Mouse (Mus musculus) stomach, embryonic 15.5 days (tissue): ENCODE measurements around the gene Ophn1. TPM values are rescaled to one million over a fixed set of nuclear protein-coding genes. Genes with fewer than 3 reads are reported as not detected.

Experiments
- ATAC-seq: fragments of 200-750 bp; cut with Nextera tagmentation; 2 replicates; pipeline ENCODE4 v1.8.0; 2017; ENCODE audit warnings: low read depth, moderate number of reproducible peaks, moderate TSS enrichment; ENCODE audit not compliant: insufficient read depth, low FRiP score
- H3K27ac ChIP-seq: fragments of 300-500 bp; sonication (generic); 2 replicates; pipeline ENCODE4 v1.5.1; 2015; ENCODE audit warnings: mild to moderate bottlenecking, inconsistent platforms
- H3K27me3 ChIP-seq: fragments of 300-500 bp; sonication (generic); replicated peaks from 2 replicates; pipeline ENCODE4 v1.6.1; 2015; ENCODE audit warnings: inconsistent platforms
- H3K36me3 ChIP-seq: fragments of 300-500 bp; sonication (generic); 2 replicates; pipeline ENCODE4 v1.6.1; 2015; ENCODE audit warnings: inconsistent platforms
- H3K4me1 ChIP-seq: fragments of 300-500 bp; sonication (generic); 2 replicates; pipeline ENCODE4 v1.6.1; 2015; ENCODE audit warnings: inconsistent platforms
- H3K4me2 ChIP-seq: fragments of 300-500 bp; sonication (generic); 2 replicates; pipeline ENCODE4 v1.6.1; 2015; ENCODE audit warnings: mild to moderate bottlenecking, inconsistent platforms
- H3K4me3 ChIP-seq: fragments of 300-500 bp; sonication (generic); replicated peaks from 2 replicates; pipeline ENCODE4 v1.5.1; 2015; ENCODE audit warnings: inconsistent platforms
- H3K9ac ChIP-seq: fragments of 300-500 bp; sonication (generic); 2 replicates; pipeline ENCODE4 v1.6.1; 2015; ENCODE audit warnings: inconsistent platforms
- H3K9me3 ChIP-seq: fragments of 300-500 bp; sonication (generic); 2 replicates; pipeline ENCODE4 v1.6.1; 2016; ENCODE audit warnings: inconsistent platforms
- WGBS: fragments of 180-500 bp; shearing (Covaris S2); methylation state at CpG from one replicate; pipeline ENCODE4 v1.1.7; 2015; 5-methylcytosine and 5-hydroxymethylcytosine counted together
- polyA plus RNA-seq: library from polyadenylated mRNA; unstranded; fragments of >200 nt; fragmentation: Nextera tagmentation; extraction: Ambion mirVana; gene quantifications from 2 replicates; pipeline ENCODE4 v1.2.1, GENCODE M21; 2015

Ophn1 gene
- polyA plus RNA-seq, 1 experiment from 2014 or later: 11.5 TPM

DNA sequence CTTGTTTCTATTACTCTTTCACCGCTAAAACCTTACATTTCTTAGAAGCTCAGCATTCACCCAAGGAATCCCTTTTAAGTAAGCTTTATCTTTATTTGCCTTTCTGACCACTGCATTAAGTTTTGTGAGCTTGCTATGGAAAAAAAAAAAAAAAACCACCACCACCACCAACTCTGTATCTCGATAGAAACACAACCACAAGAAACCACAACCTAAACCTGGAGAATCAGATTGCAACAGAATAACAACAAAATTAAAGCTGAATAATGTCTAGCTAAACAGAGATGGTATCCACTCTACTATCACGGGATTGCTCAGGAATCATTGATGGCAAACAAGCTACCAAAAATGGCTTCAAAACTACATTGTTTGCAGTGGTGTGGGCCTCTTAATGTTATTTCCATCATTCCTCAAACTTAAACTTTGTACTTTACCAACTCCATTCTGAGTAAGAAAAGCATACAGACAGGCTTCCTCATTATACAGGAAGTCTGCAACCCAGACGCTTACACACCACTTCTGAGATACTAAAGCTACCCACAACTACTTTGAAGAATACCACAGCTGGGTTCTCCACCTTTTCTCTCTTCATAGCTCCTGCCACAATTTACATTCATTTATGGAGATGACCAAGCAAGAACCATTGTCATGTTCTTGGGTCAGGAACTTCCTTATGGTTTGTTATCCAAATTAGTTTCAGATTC lies 116.4 kb downstream of the Ophn1 start:
- Histone ChIP-seq H3K27ac (no peak overlapping the region), H3K4me3 (no peak overlapping the region), H3K36me3 (no peaks in the 10 kb centered on the region), H3K9me3 (no peaks in the 10 kb centered on the region), H3K9ac (no peak overlapping the region), H3K4me2 (no peak overlapping the region), H3K4me1 (no peaks in the 10 kb centered on the region), H3K27me3 (no peaks in the 10 kb centered on the region)
- 67% methylated on average over 4 of the region's 4 CpGs for WGBS
- no peak for ATAC-seq

DNA sequence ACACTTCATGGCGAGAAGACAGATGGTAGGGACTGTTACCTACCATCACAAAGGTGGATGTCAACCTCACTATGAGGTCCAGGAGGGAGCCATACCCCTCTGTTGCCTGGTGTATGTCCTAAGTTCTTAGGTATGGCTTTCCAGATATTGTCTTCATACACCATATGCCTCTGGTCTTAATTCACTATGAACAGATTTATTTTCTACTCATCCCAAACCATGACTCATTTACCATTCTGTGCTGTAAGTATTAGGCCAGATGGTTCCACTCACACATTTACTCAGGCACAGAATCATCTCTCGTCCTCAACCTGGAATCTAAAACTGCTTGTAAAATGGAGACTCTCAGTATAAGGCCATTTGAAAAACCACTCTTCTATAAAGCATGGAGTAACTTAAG lies 135.7 kb downstream of the Ophn1 start:
- no peaks in the 10 kb centered on the region for H3K27me3 ChIP-seq
- no peak overlapping the region for H3K9ac ChIP-seq
- H3K27ac ChIP-seq: no peak overlapping the region
- ATAC-seq: no peak
- WGBS: 65% methylated on average over 2 of the region's 2 CpGs
- H3K4me2 ChIP-seq: no peak overlapping the region
- H3K4me1 ChIP-seq: no peaks in the 10 kb centered on the region
- H3K4me3 ChIP-seq: no peak overlapping the region
- H3K9me3 ChIP-seq: no peaks in the 10 kb centered on the region
- H3K36me3 ChIP-seq: no peaks in the 10 kb centered on the region

DNA sequence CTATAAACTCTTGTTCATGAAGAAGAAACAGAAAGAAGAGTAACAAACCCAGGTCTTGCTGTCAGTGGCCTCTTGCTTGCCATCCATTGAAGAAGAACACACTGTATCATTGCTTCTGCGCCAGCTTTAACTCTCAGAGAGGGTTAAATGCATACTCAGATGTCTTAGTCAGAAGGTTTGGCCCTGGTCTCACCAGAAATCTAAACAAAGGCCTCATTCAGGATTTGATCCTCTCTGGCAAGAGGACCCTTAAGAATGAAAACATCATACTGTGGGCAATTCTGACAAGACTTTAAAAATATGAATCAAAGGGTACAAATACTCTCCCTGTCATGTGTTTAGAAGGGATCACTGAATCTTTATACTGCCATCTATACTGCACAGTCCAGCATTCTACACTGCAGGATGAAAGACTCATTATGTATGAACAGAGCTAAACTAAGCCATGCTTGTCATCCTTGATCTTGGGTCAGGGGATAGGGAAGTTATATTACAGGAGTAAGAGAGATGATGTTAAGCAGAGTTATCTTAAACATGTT lies 139.5 kb downstream of the Ophn1 start:
- H3K36me3 ChIP-seq: no peaks in the 10 kb centered on the region
- no peak for ATAC-seq
- H3K9me3 ChIP-seq: no peaks in the 10 kb centered on the region
- H3K27ac ChIP-seq: no peak overlapping the region
- no peak overlapping the region for H3K4me2 ChIP-seq
- no peaks in the 10 kb centered on the region for H3K27me3 ChIP-seq
- no peaks in the 10 kb centered on the region for H3K4me1 ChIP-seq
- H3K4me3 ChIP-seq: no peak overlapping the region
- 75% methylated on average over 1 of the region's 1 CpGs for WGBS
- H3K9ac ChIP-seq: no peak overlapping the region

GRCm38 (mm10) chrX:98736758-98737157 lies 154.1 kb downstream of the Ophn1 start:
- ATAC-seq: no peak
- Histone ChIP-seq H3K4me3 (no peak overlapping the region), H3K9me3 (no peaks in the 10 kb centered on the region), H3K36me3 (no peaks in the 10 kb centered on the region), H3K27ac (no peak overlapping the region), H3K9ac (no peak overlapping the region), H3K4me1 (no peaks in the 10 kb centered on the region), H3K4me2 (no peak overlapping the region), H3K27me3 (no peaks in the 10 kb centered on the region)
- 72% methylated on average over 5 of the region's 5 CpGs for WGBS

DNA sequence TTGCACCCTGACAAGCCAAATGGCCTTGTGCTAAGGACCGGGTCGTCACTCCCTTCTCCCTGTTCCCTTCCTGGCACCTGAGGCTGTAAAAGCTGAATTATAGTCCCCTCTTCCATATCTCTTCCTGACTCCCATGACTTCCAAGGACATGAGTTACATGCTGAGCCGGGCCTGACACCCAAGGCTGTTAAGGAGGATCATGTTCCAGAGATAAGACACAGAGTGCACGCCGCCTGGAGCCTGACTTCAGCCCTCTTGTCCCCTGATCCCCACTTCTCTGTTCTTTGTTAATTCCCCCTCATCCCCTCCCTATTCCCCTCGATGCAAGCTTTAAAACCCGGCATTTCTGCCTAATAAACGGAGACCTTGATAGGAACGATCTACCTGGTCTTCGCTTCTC lies 167.8 kb downstream of the Ophn1 start:
- no peaks in the 10 kb centered on the region for H3K4me1 ChIP-seq
- H3K9ac ChIP-seq: no peak overlapping the region
- 68% methylated on average over 10 of the region's 10 CpGs for WGBS
- ATAC-seq: no peak
- H3K27me3 ChIP-seq: no peaks in the 10 kb centered on the region
- no peak overlapping the region for H3K4me2 ChIP-seq
- H3K4me3 ChIP-seq: no peak overlapping the region
- no peak overlapping the region for H3K27ac ChIP-seq
- no peaks in the 10 kb centered on the region for H3K36me3 ChIP-seq
- no peaks in the 10 kb centered on the region for H3K9me3 ChIP-seq

DNA sequence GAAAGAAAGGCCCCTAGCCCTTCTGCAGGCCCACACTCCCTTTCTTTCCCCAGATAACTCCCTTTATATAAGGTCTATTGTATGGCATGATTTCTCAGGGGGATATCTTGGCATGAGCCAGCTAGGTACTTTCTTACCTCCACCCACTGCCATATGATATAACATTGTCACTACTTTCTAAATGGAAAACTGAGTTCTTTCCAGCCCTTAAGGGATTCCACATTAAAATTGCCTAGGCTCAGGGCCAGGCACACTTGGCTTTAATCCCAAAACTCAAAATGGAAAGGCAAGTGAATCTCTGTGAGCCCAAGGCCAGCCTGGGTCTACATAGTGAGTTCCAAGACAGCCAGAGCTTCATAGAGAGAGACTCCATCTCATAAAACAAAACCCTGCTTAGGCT lies 183.1 kb downstream of the Ophn1 start:
- H3K9ac ChIP-seq: no peak overlapping the region
- no peak overlapping the region for H3K4me2 ChIP-seq
- no peaks in the 10 kb centered on the region for H3K36me3 ChIP-seq
- no peaks in the 10 kb centered on the region for H3K9me3 ChIP-seq
- H3K27ac ChIP-seq: no peak overlapping the region
- no peaks in the 10 kb centered on the region for H3K27me3 ChIP-seq
- no peak for ATAC-seq
- no peak overlapping the region for H3K4me3 ChIP-seq
- no peaks in the 10 kb centered on the region for H3K4me1 ChIP-seq

- no peaks in the 10 kb centered on the region for H3K9me3 ChIP-seq
- WGBS: 23% methylated on average over 4 of the region's 4 CpGs
Measured at GRCm38 (mm10) chrX:98701635-98702034, 189.2 kb downstream of the Ophn1 start.

GRCm38 (mm10) chrX:98682603-98683002 lies 208.2 kb downstream of the Ophn1 start:
- Histone ChIP-seq H3K27ac (no peak overlapping the region), H3K4me3 (no peak overlapping the region), H3K4me2 (no peak overlapping the region)

More at GRCm38 (mm10) chrX:98701635-98702034, 189.2 kb downstream of the Ophn1 start:
- no peak for ATAC-seq
- Histone ChIP-seq H3K4me2 (no peak overlapping the region), H3K27me3 (no peaks in the 10 kb centered on the region), H3K36me3 (no peaks in the 10 kb centered on the region), H3K4me1 (no peaks in the 10 kb centered on the region), H3K27ac (no peak overlapping the region), H3K9ac (no peak overlapping the region), H3K4me3 (no peak overlapping the region)

GRCm38 (mm10) chrX:98681281-98681680 lies 209.5 kb downstream of the Ophn1 start:
- Histone ChIP-seq H3K27ac (no peak overlapping the region), H3K4me1 (no peaks in the 10 kb centered on the region), H3K27me3 (no peaks in the 10 kb centered on the region), H3K4me3 (no peak overlapping the region), H3K9ac (no peak overlapping the region), H3K9me3 (no peaks in the 10 kb centered on the region), H3K4me2 (no peak overlapping the region), H3K36me3 (no peaks in the 10 kb centered on the region)
- ATAC-seq: no peak
- WGBS: 74% methylated on average over 2 of the region's 2 CpGs

More at GRCm38 (mm10) chrX:98682603-98683002, 208.2 kb downstream of the Ophn1 start:
- Histone ChIP-seq H3K9ac (no peak overlapping the region), H3K36me3 (no peaks in the 10 kb centered on the region), H3K9me3 (no peaks in the 10 kb centered on the region), H3K27me3 (no peaks in the 10 kb centered on the region), H3K4me1 (no peaks in the 10 kb centered on the region)
- no peak for ATAC-seq

DNA sequence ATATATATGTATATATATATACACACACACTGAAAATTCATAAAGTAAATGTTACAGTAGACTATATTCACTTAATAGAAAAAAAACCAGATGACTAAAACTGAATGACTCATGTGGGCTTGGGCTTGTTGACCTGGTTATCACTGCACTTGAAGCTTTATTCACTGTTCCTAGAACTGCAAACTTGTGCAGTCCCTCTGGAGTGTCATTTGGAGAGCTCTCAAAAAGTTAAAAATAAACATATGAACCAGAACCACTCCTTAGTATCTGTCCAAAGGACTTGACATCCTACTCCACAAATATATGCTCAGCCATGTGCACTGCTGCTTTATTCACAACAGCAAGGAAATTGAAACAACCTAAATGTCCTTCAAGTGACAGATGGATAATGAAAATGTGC lies 219.8 kb downstream of the Ophn1 start:
- H3K27ac ChIP-seq: no peak overlapping the region
- H3K4me3 ChIP-seq: no peak overlapping the region
- H3K9ac ChIP-seq: no peak overlapping the region
- H3K36me3 ChIP-seq: no peaks in the 10 kb centered on the region
- no peaks in the 10 kb centered on the region for H3K9me3 ChIP-seq
- no peak overlapping the region for H3K4me2 ChIP-seq
- no peaks in the 10 kb centered on the region for H3K4me1 ChIP-seq
- H3K27me3 ChIP-seq: no peaks in the 10 kb centered on the region
- ATAC-seq: no peak

GRCm38 (mm10) chrX:98651431-98651830 lies 239.4 kb downstream of the Ophn1 start:
- no peak for ATAC-seq

GRCm38 (mm10) chrX:98628666-98629404 lies 262.0 kb downstream of the Ophn1 start:
- Histone ChIP-seq H3K9ac (no peak overlapping the region), H3K36me3 (no peaks in the 10 kb centered on the region), H3K4me2 (no peak overlapping the region), H3K4me1 (no peaks in the 10 kb centered on the region), H3K27me3 (no peaks in the 10 kb centered on the region), H3K4me3 (no peak overlapping the region), H3K9me3 (no peaks in the 10 kb centered on the region), H3K27ac (no peak overlapping the region)
- no peak for ATAC-seq
- 88% methylated on average over 3 of the region's 3 CpGs for WGBS

More at GRCm38 (mm10) chrX:98651431-98651830, 239.4 kb downstream of the Ophn1 start:
- Histone ChIP-seq H3K27me3 (no peaks in the 10 kb centered on the region), H3K36me3 (no peaks in the 10 kb centered on the region), H3K27ac (no peak overlapping the region), H3K4me3 (no peak overlapping the region), H3K9ac (no peak overlapping the region), H3K4me2 (no peak overlapping the region), H3K4me1 (no peaks in the 10 kb centered on the region), H3K9me3 (no peaks in the 10 kb centered on the region)
